Mouse (Mus musculus) neural tube, embryonic 11.5 days (tissue): ENCODE data around the gene Ube2ql1. TPM values are rescaled to one million over a fixed set of nuclear protein-coding genes. Genes with fewer than 3 reads are reported as not detected.
A peak's percentile ranks its signal among the peaks of the same experiment; 100 is the strongest.

Experiments used
- ATAC-seq: fragments of 200-750 bp; cut with Nextera tagmentation; 2 replicates; pipeline ENCODE4 v1.8.0; 2017; ENCODE audit warnings: moderate number of reproducible peaks, mild to moderate bottlenecking, moderate TSS enrichment, moderate library complexity; ENCODE audit not compliant: insufficient read depth, low FRiP score, low TSS enrichment
- DNase-seq: peaks from one replicate; pipeline ENCODE4 v3.0.0-alpha.2; 2015; ENCODE audit warnings: low spot score
- H3K27ac ChIP-seq: fragments of 300-500 bp; sonication (generic); 2 replicates; pipeline ENCODE4 v1.5.1; 2014; ENCODE audit warnings: low read depth, mild to moderate bottlenecking, low read length
- H3K27me3 ChIP-seq: fragments of 300-500 bp; sonication (generic); 2 replicates; pipeline ENCODE4 v1.6.1; 2014; ENCODE audit warnings: mild to moderate bottlenecking, low read length, mixed read lengths; ENCODE audit not compliant: control insufficient read depth, insufficient read depth
- H3K36me3 ChIP-seq: fragments of 300-500 bp; sonication (generic); 2 replicates; pipeline ENCODE4 v1.6.1; 2014; ENCODE audit warnings: mild to moderate bottlenecking, low read length, moderate library complexity, mixed read lengths; ENCODE audit not compliant: control insufficient read depth, insufficient read depth
- H3K4me1 ChIP-seq: fragments of 300-500 bp; sonication (generic); 2 replicates; pipeline ENCODE4 v1.6.1; 2014; ENCODE audit warnings: low read length, mixed read lengths; ENCODE audit not compliant: control insufficient read depth, insufficient read depth
- H3K4me2 ChIP-seq: fragments of 300-500 bp; sonication (generic); 2 replicates; pipeline ENCODE4 v1.6.1; 2014; ENCODE audit warnings: low read depth, mild to moderate bottlenecking, moderate library complexity
- H3K4me3 ChIP-seq: fragments of 300-500 bp; sonication (generic); 2 replicates; pipeline ENCODE4 v1.5.1; 2014; ENCODE audit warnings: low read depth, low read length
- H3K9ac ChIP-seq: fragments of 300-500 bp; sonication (generic); 2 replicates; pipeline ENCODE4 v1.6.1; 2014; ENCODE audit warnings: mild to moderate bottlenecking, low read length
- H3K9me3 ChIP-seq: fragments of 300-500 bp; sonication (generic); 2 replicates; pipeline ENCODE4 v1.6.1; 2016; ENCODE audit warnings: low read length; ENCODE audit not compliant: control insufficient read depth
- WGBS: fragments of 180-500 bp; shearing (Covaris S2); extraction: QIAGEN DNeasy Blood & Tissue Kit; methylation state at CpG from one replicate; pipeline ENCODE4 v1.1.7; 2014; 5-methylcytosine and 5-hydroxymethylcytosine counted together
- polyA plus RNA-seq: library from polyadenylated mRNA; unstranded; fragments of >200 nt; fragmentation: Nextera tagmentation; extraction: Ambion mirVana; gene quantifications from 2 replicates; pipeline ENCODE4 v1.2.1, GENCODE M21; 2014

Gene Ube2ql1
- polyA plus RNA-seq, 1 experiment from 2014 or later, result 17.2 TPM

DNA sequence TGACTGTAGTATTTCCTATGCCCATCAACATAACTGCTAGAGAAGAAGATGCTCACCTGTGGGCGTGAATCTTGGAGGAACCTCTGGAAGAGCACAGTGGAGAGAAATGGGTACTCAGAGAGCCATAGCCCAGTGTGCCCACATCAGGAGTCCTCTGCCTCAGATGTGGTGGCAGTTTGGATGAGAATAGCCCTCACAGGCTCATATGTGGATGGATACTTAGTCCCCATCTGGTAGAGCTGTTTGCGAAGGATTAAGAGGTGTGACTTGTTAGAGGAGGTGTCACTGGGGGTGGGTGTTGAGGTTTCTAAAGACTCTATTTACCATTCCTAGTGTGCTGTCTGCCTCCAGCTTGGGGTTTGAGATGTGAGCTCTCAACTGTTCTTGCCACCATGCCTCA lies 13.2 kb upstream of the Ube2ql1 start:
- ATAC-seq, result no peak
- no peak overlapping the region for H3K4me2 ChIP-seq
- no peak for DNase-seq

DNA sequence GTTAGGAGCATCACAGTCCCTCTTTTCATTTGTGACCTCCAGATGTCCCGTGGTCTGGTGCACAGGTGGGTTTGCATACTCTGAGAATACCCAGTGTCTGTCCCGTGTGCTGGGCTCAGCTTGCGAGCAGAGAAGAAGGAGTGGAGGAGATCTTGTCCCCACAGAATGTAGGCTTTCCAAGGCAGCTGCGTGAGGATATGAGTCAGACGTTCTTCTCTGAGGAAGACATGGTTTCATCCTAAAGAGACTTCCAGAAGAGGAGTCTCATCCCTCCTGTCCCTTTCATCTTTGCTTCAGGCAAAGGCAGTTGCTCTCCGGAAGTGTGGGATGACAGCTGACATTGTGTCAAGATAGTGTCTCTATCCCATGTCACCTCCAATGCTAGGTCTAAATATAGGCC lies 11.8 kb upstream of the Ube2ql1 start:
- Histone ChIP-seq H3K4me3 (no peak overlapping the region), H3K9ac (no peak overlapping the region), H3K4me1 (no peaks in the 10 kb centered on the region), H3K9me3 (no peaks in the 10 kb centered on the region), H3K36me3 (no peaks in the 10 kb centered on the region), H3K27me3 (no peaks in the 10 kb centered on the region), H3K27ac (no peak overlapping the region), H3K4me2 (no peak overlapping the region)
- WGBS, result 96% methylated on average over 6 of the region's 6 CpGs
- no peak for ATAC-seq
- no peak for DNase-seq

More for the DNA sequence above, 13.2 kb upstream of the Ube2ql1 start:
- no peak overlapping the region for H3K9ac ChIP-seq
- H3K4me3 ChIP-seq, result no peak overlapping the region
- H3K9me3 ChIP-seq, result no peaks in the 10 kb centered on the region
- H3K4me1 ChIP-seq, result no peaks in the 10 kb centered on the region
- H3K27ac ChIP-seq, result no peak overlapping the region
- H3K27me3 ChIP-seq, result no peaks in the 10 kb centered on the region
- H3K36me3 ChIP-seq, result no peaks in the 10 kb centered on the region
- 81% methylated on average over 2 of the region's 2 CpGs for WGBS

DNA sequence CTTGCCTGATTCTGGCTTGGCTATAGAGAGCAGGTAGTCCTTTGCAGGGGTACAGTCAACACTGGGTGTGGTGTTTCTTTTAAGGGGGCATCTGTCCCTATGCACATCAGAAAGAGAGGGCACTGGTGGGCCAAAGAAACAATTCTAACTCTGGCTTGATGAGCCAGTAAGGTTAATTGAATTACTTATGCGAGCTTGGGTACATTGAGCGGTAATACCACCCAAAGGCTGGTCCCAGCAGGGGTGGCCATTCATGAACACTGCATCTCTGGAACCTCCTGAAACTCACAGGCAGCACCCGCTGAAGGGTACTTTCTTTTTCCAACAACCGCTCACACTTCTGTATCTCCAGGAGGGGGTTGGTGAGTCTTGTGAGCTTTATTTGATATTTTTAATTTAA lies 9.1 kb upstream of the Ube2ql1 start:
- H3K4me1 ChIP-seq, result no peaks in the 10 kb centered on the region
- H3K27ac ChIP-seq, result no peak overlapping the region
- H3K36me3 ChIP-seq, result no peaks in the 10 kb centered on the region
- H3K4me2 ChIP-seq, result no peak overlapping the region
- H3K27me3 ChIP-seq, result no peaks in the 10 kb centered on the region
- DNase-seq (no peak), ATAC-seq (no peak)
- WGBS, result 55% methylated on average over 4 of the region's 4 CpGs
- no peak overlapping the region for H3K4me3 ChIP-seq
- H3K9me3 ChIP-seq, result no peaks in the 10 kb centered on the region
- H3K9ac ChIP-seq, result no peak overlapping the region

GRCm38 (mm10) chr13:69740331-69741285 lies 919 bp upstream of the Ube2ql1 start:
- H3K9me3 ChIP-seq, result no peaks in the 10 kb centered on the region
- H3K27ac ChIP-seq, result no peak overlapping the region
- H3K27me3 ChIP-seq, result peaks cover 18% of the 10 kb centered on the region
- 3% methylated on average over 29 of the region's 29 CpGs for WGBS
- ATAC-seq (peak; percentile 36; the same call in 1 of the 2 replicates), DNase-seq (peak; percentile 64)
- H3K4me2 ChIP-seq, result peak overlapping the region; percentile 79
- no peaks in the 10 kb centered on the region for H3K36me3 ChIP-seq
- peaks cover 7% of the 10 kb centered on the region for H3K4me1 ChIP-seq
- peak overlapping the region; percentile 45 for H3K9ac ChIP-seq
- peak overlapping the region; percentile 72 for H3K4me3 ChIP-seq

GRCm38 (mm10) chr13:69739091-69739758 lies 464 bp downstream of the Ube2ql1 start:
- Histone ChIP-seq H3K36me3 (no peaks in the 10 kb centered on the region), H3K9me3 (no peaks in the 10 kb centered on the region), H3K9ac (peak overlapping the region; percentile 85), H3K4me1 (peaks cover 7% of the 10 kb centered on the region), H3K4me3 (peak overlapping the region; percentile 72), H3K4me2 (peak overlapping the region; percentile 79), H3K27me3 (peaks cover 18% of the 10 kb centered on the region), H3K27ac (peak overlapping the region; percentile 93)
- ATAC-seq (peak; percentile 81), DNase-seq (peak; percentile 65)
- WGBS, result under 1% methylated on average over 61 of the region's 78 CpGs

GRCm38 (mm10) chr13:69738461-69738971 lies 1.2 kb downstream of the Ube2ql1 start:
- Histone ChIP-seq H3K9me3 (no peaks in the 10 kb centered on the region), H3K4me1 (peaks cover 7% of the 10 kb centered on the region), H3K4me2 (peak overlapping the region; percentile 79), H3K27me3 (peaks cover 18% of the 10 kb centered on the region), H3K36me3 (no peaks in the 10 kb centered on the region), H3K27ac (peak overlapping the region; percentile 93), H3K4me3 (peak overlapping the region; percentile 72), H3K9ac (peak overlapping the region; percentile 85)
- WGBS, result under 1% methylated on average over 36 of the region's 40 CpGs
- ATAC-seq (no peak), DNase-seq (peak; percentile 57)

- peak overlapping the region; percentile 79 for H3K4me2 ChIP-seq
- ATAC-seq (no peak), DNase-seq (no peak)
- peaks cover 18% of the 10 kb centered on the region for H3K27me3 ChIP-seq
- no peaks in the 10 kb centered on the region for H3K9me3 ChIP-seq
- H3K4me1 ChIP-seq, result peaks cover 7% of the 10 kb centered on the region
- peak overlapping the region; percentile 72 for H3K4me3 ChIP-seq
- peak overlapping the region; percentile 85 for H3K9ac ChIP-seq
- WGBS, result 18% methylated on average over 17 of the region's 19 CpGs
- no peak overlapping the region for H3K27ac ChIP-seq
- H3K36me3 ChIP-seq, result no peaks in the 10 kb centered on the region
Measured at GRCm38 (mm10) chr13:69737444-69738185, 2.1 kb downstream of the Ube2ql1 start.

- Histone ChIP-seq H3K4me2 (no peak overlapping the region), H3K4me1 (no peaks in the 10 kb centered on the region), H3K9ac (no peak overlapping the region), H3K4me3 (no peak overlapping the region), H3K27me3 (peaks cover 8% of the 10 kb centered on the region), H3K9me3 (no peaks in the 10 kb centered on the region), H3K27ac (no peak overlapping the region), H3K36me3 (no peaks in the 10 kb centered on the region)
- ATAC-seq (no peak), DNase-seq (no peak)
- WGBS, result 91% methylated on average over 6 of the region's 6 CpGs
Measured at GRCm38 (mm10) chr13:69732636-69733035, 7.1 kb downstream of the Ube2ql1 start.
